ENCODE assay signal across 26 mouse cellular contexts in the genomic region with DNA sequence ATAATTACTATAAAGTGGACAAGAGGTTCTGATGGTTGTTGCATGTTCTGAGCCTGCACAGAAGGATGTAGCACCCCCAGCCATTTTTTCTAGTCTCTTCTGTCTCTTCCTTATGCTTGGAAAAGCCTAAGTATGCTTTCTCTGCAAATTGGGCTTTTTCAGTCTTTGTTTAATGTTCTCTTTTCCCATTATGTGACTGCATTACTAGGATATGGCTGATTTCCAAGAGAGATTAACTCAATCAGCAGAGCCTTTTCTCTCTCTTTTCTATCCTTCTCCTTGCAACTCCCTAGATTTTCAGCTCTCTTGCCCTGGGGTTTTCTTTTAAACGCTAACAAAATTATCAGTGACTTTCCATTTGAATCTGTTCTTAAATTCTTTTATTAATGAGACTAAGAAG.
DNase-seq lines count a peak whose midpoint lies in the region; ATAC-seq and TF ChIP-seq lines count a peak whose summit lies in the region.
"Had no signal": no experiment of that assay in that cellular context is flagged by ENCODE, and none has a peak within 500 bp of the region (broad histone marks: within the 10 kb centered on the region; RNA-seq: fewer than 3 reads in every experiment).

No protein-coding gene starts in this region.

- H3K9ac ChIP-seq in forebrain, embryonic 14.5 days (ENCODE audit: low read length): no peak overlapping the region
- no peak overlapping the region for H3K9ac ChIP-seq in forebrain, embryonic 15.5 days (replicated peaks)
- no peak overlapping the region for H3K9ac ChIP-seq in lung, embryonic 14.5 days
- H3K9ac ChIP-seq: embryonic facial prominence, embryonic 15.5 days; forebrain, embryonic 12.5 days; forebrain, postnatal 0 days; hindbrain, embryonic 13.5 days; intestine, embryonic 15.5 days had no signal

- no peak overlapping the region for H3K4me2 ChIP-seq in forebrain, embryonic 14.5 days (ENCODE audit: low read length)
- H3K4me2 ChIP-seq in forebrain, embryonic 15.5 days (replicated peaks): no peak overlapping the region
- no peak overlapping the region for H3K4me2 ChIP-seq in lung, embryonic 14.5 days
- H3K4me2 ChIP-seq: embryonic facial prominence, embryonic 15.5 days; forebrain, embryonic 12.5 days; heart, embryonic 11.5 days; hindbrain, embryonic 13.5 days; intestine, embryonic 15.5 days had no signal

- no peak for TF ChIP-seq POLR2A in lung, adult 2 months (IDR thresholded peaks at IDR 0.05; ENCODE audit: borderline replicate concordance, extremely low read depth, low read depth, low read length)
- no peak for TF ChIP-seq POLR2A in brain, embryonic 14.5 days (IDR thresholded peaks at IDR 0.05; ENCODE audit: borderline replicate concordance, extremely low read depth, insufficient read depth, insufficient read length, poor library complexity, severe bottlenecking)

- H3K4me3 ChIP-seq in forebrain, embryonic 14.5 days (ENCODE audit: low read depth, low read length): no peak overlapping the region
- H3K4me3 ChIP-seq in forebrain, embryonic 15.5 days: no peak overlapping the region
- no peak overlapping the region for H3K4me3 ChIP-seq in lung, embryonic 14.5 days (ENCODE audit: low read depth, low read length)
- H3K4me3 ChIP-seq in lung, adult 2 months (replicated peaks; ENCODE audit: extremely low read depth, low read depth, low read length): no peak overlapping the region
- H3K4me3 ChIP-seq: embryonic facial prominence, embryonic 15.5 days; erythroblast, embryonic 14.5 days; forebrain, embryonic 12.5 days; gastrocnemius, adult 2 months; hindbrain, embryonic 13.5 days; intestine, embryonic 15.5 days had no signal

- no peaks in the 10 kb centered on the region for H3K27me3 ChIP-seq in forebrain, embryonic 14.5 days (replicated peaks; ENCODE audit: control insufficient read depth, insufficient read depth, low read length)
- H3K27me3 ChIP-seq in forebrain, embryonic 15.5 days: no peaks in the 10 kb centered on the region
- no peaks in the 10 kb centered on the region for H3K27me3 ChIP-seq in lung, embryonic 14.5 days (ENCODE audit: insufficient read depth, low read length)
- H3K27me3 ChIP-seq: embryonic facial prominence, embryonic 15.5 days; forebrain, embryonic 12.5 days; hindbrain, embryonic 13.5 days; intestine, embryonic 15.5 days had no signal

- WGBS in forebrain, embryonic 14.5 days: 24% methylated on average over 1 of the region's 1 CpGs
- WGBS in forebrain, embryonic 15.5 days: 18% methylated on average over 1 of the region's 1 CpGs
- 53% methylated on average over 1 of the region's 1 CpGs for WGBS in lung, embryonic 14.5 days
- 48% methylated on average over 1 of the region's 1 CpGs for WGBS in lung, adult 2 months

- no peak for TF ChIP-seq CTCF in lung, embryonic 14.5 days (IDR thresholded peaks at IDR 0.05; ENCODE audit: low read depth)
- no peak for TF ChIP-seq CTCF in lung, adult 2 months (IDR thresholded peaks at IDR 0.05; ENCODE audit: insufficient read depth, low read length)
- TF ChIP-seq CTCF in brain, embryonic 14.5 days (IDR thresholded peaks at IDR 0.05; ENCODE audit: borderline replicate concordance, extremely low read depth, insufficient read depth, insufficient read length): no peak

- H3K9me3 ChIP-seq in forebrain, embryonic 14.5 days (replicated peaks; ENCODE audit: control insufficient read depth, low read length): no peaks in the 10 kb centered on the region
- H3K9me3 ChIP-seq in forebrain, embryonic 15.5 days: no peaks in the 10 kb centered on the region
- H3K9me3 ChIP-seq in lung, embryonic 14.5 days (ENCODE audit: low read depth, low read length): no peaks in the 10 kb centered on the region
- H3K9me3 ChIP-seq: embryonic facial prominence, embryonic 15.5 days; forebrain, embryonic 12.5 days; hindbrain, embryonic 13.5 days; intestine, embryonic 15.5 days had no signal

- no peak for ATAC-seq in forebrain, embryonic 14.5 days
- no peak for ATAC-seq in forebrain, embryonic 15.5 days (replicated peaks)
- ATAC-seq in lung, embryonic 14.5 days (ENCODE audit: insufficient read depth): no peak
- ATAC-seq: activated CD4-positive, CD25-positive, alpha-beta regulatory T cell, adult 4 months; CD4-positive, CD25-positive, alpha-beta regulatory T cell, adult 4 months; forebrain, postnatal 0 days; intestine, embryonic 15.5 days had no signal

- no peaks in the 10 kb centered on the region for H3K36me3 ChIP-seq in forebrain, embryonic 14.5 days (ENCODE audit: control insufficient read depth, insufficient read depth, low read length)
- H3K36me3 ChIP-seq in forebrain, embryonic 15.5 days: no peaks in the 10 kb centered on the region
- H3K36me3 ChIP-seq in lung, embryonic 14.5 days (ENCODE audit: insufficient read depth): no peaks in the 10 kb centered on the region
- H3K36me3 ChIP-seq: embryonic facial prominence, embryonic 15.5 days; forebrain, embryonic 12.5 days; hindbrain, embryonic 13.5 days; intestine, embryonic 15.5 days had no signal

- DNase-seq in forebrain, embryonic 14.5 days (ENCODE audit: low spot score): peak; percentile 51
- DNase-seq in lung, embryonic 14.5 days: peak; percentile 31
- no peak for DNase-seq in lung, adult 2 months
- peak; percentile 72 for DNase-seq in MN1 (ENCODE audit: low spot score)
- peak; percentile 59 for DNase-seq in brain, embryonic 14.5 days (ENCODE audit: low read depth)
- no peak for DNase-seq in B cell, adult 2 months
- DNase-seq: adrenal gland, adult 8-10 months; adrenal gland, postnatal 25 days; cerebellum, adult 11 months; cerebellum, adult 2 months; cerebellum, postnatal 36 days; embryo, embryonic 11 days; forebrain, postnatal 0 days; gastrocnemius, adult 2 months; gastrocnemius, postnatal 14 days; heart, adult 11 months; kidney, adult 11 months had no signal

- H3K4me1 ChIP-seq in forebrain, embryonic 14.5 days (ENCODE audit: control insufficient read depth, insufficient read depth, low read length): no peaks in the 10 kb centered on the region
- H3K4me1 ChIP-seq in forebrain, embryonic 15.5 days: no peaks in the 10 kb centered on the region
- no peaks in the 10 kb centered on the region for H3K4me1 ChIP-seq in lung, embryonic 14.5 days (ENCODE audit: insufficient read depth)
- no peaks in the 10 kb centered on the region for H3K4me1 ChIP-seq in lung, adult 2 months (ENCODE audit: control insufficient read depth, insufficient read depth, low read length)
- H3K4me1 ChIP-seq: embryonic facial prominence, embryonic 15.5 days; forebrain, embryonic 12.5 days; hindbrain, embryonic 13.5 days; intestine, embryonic 15.5 days had no signal

- no peak overlapping the region for H3K27ac ChIP-seq in forebrain, embryonic 14.5 days (ENCODE audit: low read depth, low read length)
- H3K27ac ChIP-seq in forebrain, embryonic 15.5 days (replicated peaks): no peak overlapping the region
- H3K27ac ChIP-seq in lung, embryonic 14.5 days (ENCODE audit: low read depth): no peak overlapping the region
- H3K27ac ChIP-seq: embryonic facial prominence, embryonic 15.5 days; forebrain, embryonic 12.5 days; gastrocnemius, adult 2 months; hindbrain, embryonic 13.5 days; intestine, embryonic 15.5 days had no signal

Comparison
In these comparisons a context has a peak if more than half of its experiments do, and no peak if none do; other contexts are left out.
1. DNase-seq: peak in forebrain, embryonic 14.5 days (single experiment), lung, embryonic 14.5 days (single experiment), MN1 (single experiment) and brain, embryonic 14.5 days (single experiment); none in lung, adult 2 months (single experiment) and B cell, adult 2 months (0 of 2).